Mouse (Mus musculus): ENCODE results near the gene BC025920. TPM values are rescaled to one million over a fixed set of nuclear protein-coding genes. Genes with fewer than 3 reads are reported as not detected.
A peak's percentile ranks its signal among the peaks of the same experiment; 100 is the strongest.

BC025920 gene
- polyA plus RNA-seq, 1 experiment from 2014 or later, result 1.1 TPM

DNA sequence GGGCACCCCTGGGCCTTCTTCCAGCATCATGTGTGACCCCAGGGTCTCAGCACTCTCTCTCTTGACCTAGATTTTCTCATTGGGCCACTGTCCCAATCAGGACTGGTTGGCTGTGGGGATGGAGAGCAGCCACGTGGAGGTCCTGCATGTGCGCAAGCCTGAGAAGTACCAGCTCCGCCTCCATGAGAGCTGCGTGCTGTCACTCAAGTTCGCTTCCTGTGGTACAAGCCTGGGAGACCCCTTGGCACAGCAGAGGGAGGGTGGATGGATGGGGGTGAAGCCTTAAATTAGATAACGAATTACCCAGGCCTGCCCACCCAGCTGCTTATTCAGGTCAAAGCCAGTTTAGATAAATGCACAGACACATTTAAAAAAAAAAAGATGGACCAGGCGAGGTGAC is 17.3 kb upstream of the BC025920 start:
- DNase-seq (ENCODE audit: low spot score), result no peak
- no peak overlapping the region for H3K27ac ChIP-seq
- 0 out of 2 replicates have a peak, but pooled peaks cover 7% of the 10 kb centered on the region for H3K9me3 ChIP-seq (ENCODE audit: control insufficient read depth, low read length)
- ATAC-seq (ENCODE audit: low FRiP score), result no peak
- H3K4me3 ChIP-seq (replicated peaks; ENCODE audit: low read length), result no peak overlapping the region
- H3K36me3 ChIP-seq (replicated peaks; ENCODE audit: control insufficient read depth, insufficient read depth), result no peaks in the 10 kb centered on the region; the same call in 1 of the 2 replicates
- peaks cover 74% of the 10 kb centered on the region for H3K27me3 ChIP-seq (ENCODE audit: control insufficient read depth, insufficient read depth, low read length)
- no peak overlapping the region for H3K9ac ChIP-seq
- H3K4me1 ChIP-seq (replicated peaks; ENCODE audit: control insufficient read depth, insufficient read depth, low read length), result no peaks in the 10 kb centered on the region
- H3K4me2 ChIP-seq (replicated peaks), result no peak overlapping the region
- 65% methylated on average over 7 of the region's 7 CpGs for WGBS

DNA sequence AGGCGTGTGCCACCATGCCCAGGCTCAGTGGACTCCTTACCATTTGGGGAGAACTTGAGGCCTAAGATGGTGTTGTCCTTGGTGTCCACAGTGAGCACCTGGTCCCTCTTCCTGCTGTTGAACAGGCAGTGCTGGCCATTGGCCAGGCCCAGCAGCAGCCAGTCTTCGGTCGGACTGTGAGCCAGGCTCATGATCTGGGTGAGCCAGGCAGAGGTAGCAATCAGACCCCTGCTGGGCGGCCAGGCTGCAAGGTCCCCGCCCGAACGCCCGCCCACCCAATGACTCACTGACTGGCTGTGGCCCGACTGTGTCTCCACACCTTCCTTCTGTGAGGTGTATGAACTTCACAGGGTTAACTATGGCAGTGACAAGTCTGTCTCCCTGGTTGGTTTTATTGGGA is 14.2 kb upstream of the BC025920 start:
- DNase-seq (ENCODE audit: low spot score), result no peak
- Histone ChIP-seq H3K27ac (no peak overlapping the region), H3K4me3 (replicated peaks; ENCODE audit: low read length) (no peak overlapping the region), H3K36me3 (replicated peaks; ENCODE audit: control insufficient read depth, insufficient read depth) (no peaks in the 10 kb centered on the region; the same call in 1 of the 2 replicates), H3K4me2 (replicated peaks) (no peak overlapping the region), H3K27me3 (ENCODE audit: control insufficient read depth, insufficient read depth, low read length) (peaks cover 74% of the 10 kb centered on the region), H3K9me3 (ENCODE audit: control insufficient read depth, low read length) (no peaks in the 10 kb centered on the region), H3K9ac (no peak overlapping the region), H3K4me1 (replicated peaks; ENCODE audit: control insufficient read depth, insufficient read depth, low read length) (peaks cover 16% of the 10 kb centered on the region)
- no peak for ATAC-seq (ENCODE audit: low FRiP score)
- 62% methylated on average over 9 of the region's 9 CpGs for WGBS

- peaks cover 24% of the 10 kb centered on the region for H3K4me1 ChIP-seq (replicated peaks; ENCODE audit: control insufficient read depth, insufficient read depth, low read length)
- H3K4me2 ChIP-seq (replicated peaks), result no peak overlapping the region
- DNase-seq (ENCODE audit: low spot score) (no peak), ATAC-seq (ENCODE audit: low FRiP score) (no peak)
- WGBS, result 84% methylated on average over 7 of the region's 7 CpGs
- H3K27ac ChIP-seq, result no peak overlapping the region
- peaks cover 66% of the 10 kb centered on the region for H3K27me3 ChIP-seq (ENCODE audit: control insufficient read depth, insufficient read depth, low read length)
- H3K9me3 ChIP-seq (ENCODE audit: control insufficient read depth, low read length), result no peaks in the 10 kb centered on the region
- H3K36me3 ChIP-seq (replicated peaks; ENCODE audit: control insufficient read depth, insufficient read depth), result no peaks in the 10 kb centered on the region
- H3K4me3 ChIP-seq (replicated peaks; ENCODE audit: low read length), result no peak overlapping the region
- H3K9ac ChIP-seq, result no peak overlapping the region
These were observed 13.4 kb upstream of the BC025920 start for GRCm38 (mm10) chr10:81592631-81593030.

- Histone ChIP-seq H3K27me3 (ENCODE audit: control insufficient read depth, insufficient read depth, low read length) (peaks cover 63% of the 10 kb centered on the region), H3K9ac (no peak overlapping the region), H3K4me3 (replicated peaks; ENCODE audit: low read length) (no peak overlapping the region), H3K27ac (no peak overlapping the region), H3K4me1 (replicated peaks; ENCODE audit: control insufficient read depth, insufficient read depth, low read length) (peaks cover 26% of the 10 kb centered on the region), H3K36me3 (replicated peaks; ENCODE audit: control insufficient read depth, insufficient read depth) (no peaks in the 10 kb centered on the region), H3K9me3 (ENCODE audit: control insufficient read depth, low read length) (no peaks in the 10 kb centered on the region), H3K4me2 (replicated peaks) (no peak overlapping the region)
- no peak for DNase-seq (ENCODE audit: low spot score)
- 76% methylated on average over 4 of the region's 4 CpGs for WGBS
- no peak for ATAC-seq (ENCODE audit: low FRiP score)
These were observed 12.8 kb upstream of the BC025920 start for GRCm38 (mm10) chr10:81593223-81593622.

DNA sequence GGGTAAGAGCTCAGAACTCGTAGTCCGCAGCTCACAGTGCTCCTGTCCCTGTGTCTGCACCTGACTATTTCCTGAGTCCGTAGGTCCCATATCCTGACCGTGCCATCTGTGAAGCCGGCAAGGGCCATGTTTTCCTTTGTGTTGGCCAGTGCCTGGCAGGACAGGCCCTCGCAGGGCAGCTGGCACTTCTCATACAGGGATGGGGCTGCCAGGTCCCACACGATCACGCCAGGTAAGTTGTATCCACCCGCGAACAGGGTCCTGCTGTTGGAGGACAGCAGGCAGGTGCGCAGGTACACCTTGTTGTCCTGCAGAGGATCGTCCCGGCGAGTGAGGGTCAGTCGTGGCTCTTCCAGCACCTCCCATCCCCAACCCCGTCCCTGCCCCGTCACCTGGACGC is 12.1 kb upstream of the BC025920 start:
- ATAC-seq (ENCODE audit: low FRiP score) (no peak), DNase-seq (ENCODE audit: low spot score) (no peak)
- H3K4me1 ChIP-seq (replicated peaks; ENCODE audit: control insufficient read depth, insufficient read depth, low read length), result peaks cover 26% of the 10 kb centered on the region
- H3K4me3 ChIP-seq (replicated peaks; ENCODE audit: low read length), result no peak overlapping the region
- no peaks in the 10 kb centered on the region for H3K36me3 ChIP-seq (replicated peaks; ENCODE audit: control insufficient read depth, insufficient read depth)
- H3K9ac ChIP-seq, result no peak overlapping the region
- H3K27ac ChIP-seq, result no peak overlapping the region
- no peaks in the 10 kb centered on the region for H3K9me3 ChIP-seq (ENCODE audit: control insufficient read depth, low read length)
- H3K27me3 ChIP-seq (ENCODE audit: control insufficient read depth, insufficient read depth, low read length), result peaks cover 59% of the 10 kb centered on the region
- H3K4me2 ChIP-seq (replicated peaks), result no peak overlapping the region
- 82% methylated on average over 18 of the region's 18 CpGs for WGBS

GRCm38 (mm10) chr10:81595599-81595998 is 10.5 kb upstream of the BC025920 start:
- H3K27me3 ChIP-seq (ENCODE audit: control insufficient read depth, insufficient read depth, low read length), result peaks cover 52% of the 10 kb centered on the region
- H3K4me1 ChIP-seq (replicated peaks; ENCODE audit: control insufficient read depth, insufficient read depth, low read length), result peaks cover 27% of the 10 kb centered on the region
- DNase-seq (ENCODE audit: low spot score) (no peak), ATAC-seq (ENCODE audit: low FRiP score) (no peak)
- H3K4me2 ChIP-seq (replicated peaks), result no peak overlapping the region
- no peak overlapping the region for H3K4me3 ChIP-seq (replicated peaks; ENCODE audit: low read length)
- H3K36me3 ChIP-seq (replicated peaks; ENCODE audit: control insufficient read depth, insufficient read depth), result no peaks in the 10 kb centered on the region
- 38% methylated on average over 5 of the region's 5 CpGs for WGBS
- no peak overlapping the region for H3K9ac ChIP-seq
- no peak overlapping the region for H3K27ac ChIP-seq
- H3K9me3 ChIP-seq (ENCODE audit: control insufficient read depth, low read length), result no peaks in the 10 kb centered on the region

- peak overlapping the region; percentile 41 for H3K4me2 ChIP-seq (replicated peaks)
- H3K9me3 ChIP-seq (ENCODE audit: control insufficient read depth, low read length), result no peaks in the 10 kb centered on the region
- no peak for ATAC-seq (ENCODE audit: low FRiP score)
- H3K9ac ChIP-seq, result peak overlapping the region; percentile 9; the same call in 1 of the 2 replicates
- WGBS, result under 1% methylated on average over 10 of the region's 10 CpGs
- H3K27ac ChIP-seq, result no peak overlapping the region
- H3K27me3 ChIP-seq (ENCODE audit: control insufficient read depth, insufficient read depth, low read length), result peaks cover 47% of the 10 kb centered on the region
- no peaks in the 10 kb centered on the region for H3K36me3 ChIP-seq (replicated peaks; ENCODE audit: control insufficient read depth, insufficient read depth)
- H3K4me1 ChIP-seq (replicated peaks; ENCODE audit: control insufficient read depth, insufficient read depth, low read length), result peaks cover 30% of the 10 kb centered on the region
- DNase-seq (ENCODE audit: low spot score), result peak; percentile 52
- no peak overlapping the region for H3K4me3 ChIP-seq (replicated peaks; ENCODE audit: low read length)
These were observed 9.5 kb upstream of the BC025920 start for GRCm38 (mm10) chr10:81596611-81597010.

GRCm38 (mm10) chr10:81597137-81597950 is 8.7 kb upstream of the BC025920 start:
- ATAC-seq (ENCODE audit: low FRiP score), result 0 out of 2 replicates have a peak, but pooled peaks have one; percentile 5
- no peak for DNase-seq (ENCODE audit: low spot score)
- Histone ChIP-seq H3K9me3 (ENCODE audit: control insufficient read depth, low read length) (no peaks in the 10 kb centered on the region), H3K4me3 (replicated peaks; ENCODE audit: low read length) (no peak overlapping the region), H3K36me3 (replicated peaks; ENCODE audit: control insufficient read depth, insufficient read depth) (no peaks in the 10 kb centered on the region), H3K4me1 (replicated peaks; ENCODE audit: control insufficient read depth, insufficient read depth, low read length) (peaks cover 30% of the 10 kb centered on the region), H3K27me3 (ENCODE audit: control insufficient read depth, insufficient read depth, low read length) (peaks cover 48% of the 10 kb centered on the region), H3K4me2 (replicated peaks) (peak overlapping the region; percentile 41), H3K27ac (peak overlapping the region; percentile 38; the same call in 1 of the 2 replicates), H3K9ac (peak overlapping the region; percentile 9; the same call in 1 of the 2 replicates)
- 6% methylated on average over 12 of the region's 12 CpGs for WGBS

DNA sequence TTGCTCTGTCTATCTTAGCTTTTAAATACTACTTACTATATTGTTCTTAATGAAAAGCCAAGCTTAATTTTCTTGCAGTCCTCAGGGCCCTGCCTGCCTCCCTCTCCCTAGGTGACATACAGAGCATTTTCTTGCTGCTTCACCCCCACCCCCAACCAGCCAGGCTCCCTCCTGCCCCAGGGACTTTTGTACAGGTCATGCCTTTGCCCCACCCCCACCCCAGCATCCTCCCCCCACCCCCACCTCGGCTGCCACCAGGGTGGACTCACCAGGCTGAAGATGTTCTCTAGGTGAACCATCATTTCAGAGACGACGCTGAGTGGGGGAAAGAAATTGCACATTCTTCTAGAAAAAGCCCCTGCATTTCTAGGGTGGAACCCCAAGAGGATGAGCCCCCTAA is 7.7 kb upstream of the BC025920 start:
- peaks cover 30% of the 10 kb centered on the region for H3K4me1 ChIP-seq (replicated peaks; ENCODE audit: control insufficient read depth, insufficient read depth, low read length)

More for the DNA sequence above, 7.7 kb upstream of the BC025920 start:
- Histone ChIP-seq H3K36me3 (replicated peaks; ENCODE audit: control insufficient read depth, insufficient read depth) (no peaks in the 10 kb centered on the region), H3K9ac (no peak overlapping the region), H3K27me3 (ENCODE audit: control insufficient read depth, insufficient read depth, low read length) (peaks cover 38% of the 10 kb centered on the region), H3K4me3 (replicated peaks; ENCODE audit: low read length) (no peak overlapping the region), H3K9me3 (ENCODE audit: control insufficient read depth, low read length) (no peaks in the 10 kb centered on the region), H3K4me2 (replicated peaks) (no peak overlapping the region), H3K27ac (no peak overlapping the region)
- DNase-seq (ENCODE audit: low spot score) (no peak), ATAC-seq (ENCODE audit: low FRiP score) (no peak)
- 26% methylated on average over 3 of the region's 3 CpGs for WGBS

Data from hindbrain, embryonic 14.5 days (tissue).